Mouse (Mus musculus): ENCODE data around the gene Zc3h10.

GRCm38 (mm10) chr10:128556963-128557362 lies 9.4 kb upstream of the Zc3h10 start:
- TF ChIP-seq CTCF (IDR thresholded peaks at IDR 0.05; ENCODE audit: low read depth): no peak
- no peak for TF ChIP-seq EP300 (IDR thresholded peaks at IDR 0.05; ENCODE audit: low read depth)
